Mouse (Mus musculus) spleen, postnatal 4 days (tissue): Measurements from ENCODE around the gene Muc13.
A peak's percentile ranks its signal among the peaks of the same experiment; 100 is the strongest.

Source experiments
- DNase-seq, 2 experiments: peaks; one replicate each; pipeline ENCODE4 v3.0.0; 2022; ENCODE audit warnings: low spot score in 2 of 2

The Muc13 gene

DNA sequence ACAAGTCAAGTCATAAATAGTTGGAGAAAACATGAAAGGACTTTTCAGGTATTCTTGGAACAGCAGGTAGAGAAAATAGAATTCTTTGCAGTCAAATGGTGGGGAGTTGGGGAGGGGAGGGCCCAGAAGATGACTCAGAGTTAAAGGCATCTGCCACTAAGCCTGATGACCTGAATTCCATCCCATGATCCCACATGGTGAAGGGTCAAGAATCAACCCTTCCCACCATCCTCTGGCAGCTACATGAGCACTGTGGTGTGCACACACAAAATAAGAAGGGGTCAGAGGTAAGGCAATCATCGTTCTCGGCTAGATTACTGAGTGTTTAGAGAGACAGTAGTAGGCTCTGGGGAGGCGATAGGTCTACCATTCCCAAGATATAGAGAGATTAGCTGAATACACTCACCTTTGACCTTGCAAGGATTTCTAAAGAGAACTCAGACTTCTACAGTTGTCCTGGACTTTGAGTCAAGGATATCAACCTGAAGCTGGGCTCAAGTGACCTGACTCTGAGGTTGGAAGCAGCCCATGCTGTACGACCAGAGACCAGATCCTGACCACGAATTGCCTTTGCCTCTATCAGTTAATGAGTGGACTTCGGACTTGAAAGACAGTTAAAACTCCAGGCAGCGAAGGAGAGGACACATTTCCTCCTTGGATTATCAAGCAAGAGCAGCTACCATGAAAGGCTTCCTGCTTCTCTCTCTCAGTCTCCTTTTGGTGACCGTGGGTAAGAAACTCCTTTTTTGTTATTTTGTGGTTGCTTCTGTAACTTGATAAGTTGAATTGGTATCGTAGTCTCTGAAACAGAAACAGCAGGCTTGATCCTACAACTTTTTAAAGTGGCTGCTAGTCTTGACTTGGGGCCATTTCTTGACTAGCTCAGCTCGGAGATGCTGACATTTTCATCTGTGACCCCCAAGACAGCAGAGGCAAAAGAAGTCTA lies at the start of gene Muc13:
Muc13 (plus strand) TSS at position 192 of the 946 bp plus-strand sequence.
- no peak for DNase-seq

DNA sequence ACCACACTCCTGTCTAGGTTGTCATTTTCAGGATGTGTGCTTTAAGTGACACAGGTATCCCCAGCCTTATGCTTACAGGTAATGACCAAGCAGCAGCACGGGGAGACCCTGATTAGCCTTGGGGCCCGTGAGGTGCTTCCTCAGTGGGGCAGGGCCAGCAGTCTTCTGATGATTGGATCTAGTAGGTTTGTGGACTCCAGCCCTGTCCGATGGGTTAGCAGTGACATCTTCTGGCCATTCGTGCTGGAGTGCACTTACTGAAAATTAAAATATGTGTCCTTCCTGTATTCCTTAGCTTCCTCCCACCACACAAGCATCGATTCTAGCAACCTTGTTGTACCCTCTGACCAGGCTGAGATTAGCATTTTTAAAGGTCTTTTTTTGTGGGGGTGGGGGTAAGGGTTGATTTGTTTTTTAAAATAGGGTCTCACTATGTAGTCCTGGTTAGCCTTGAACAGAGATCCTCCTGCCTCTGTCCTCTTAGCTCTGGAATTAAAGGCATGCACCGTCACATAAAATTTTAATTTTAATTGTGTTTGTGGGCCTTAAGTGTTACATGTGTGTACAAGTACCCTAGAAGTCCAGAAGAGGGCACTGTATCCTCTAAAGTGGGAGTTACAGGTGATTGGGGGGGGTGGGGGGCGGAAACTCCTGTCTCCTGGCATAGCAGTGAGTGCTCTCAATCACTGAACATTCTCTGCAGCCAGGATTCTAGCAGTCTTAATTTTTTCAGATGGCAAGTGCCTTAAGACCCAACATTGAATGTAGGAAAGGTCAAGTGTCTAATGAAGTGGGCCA lies 49.0 kb upstream of the Muc13 start:
- no peak for DNase-seq

DNA sequence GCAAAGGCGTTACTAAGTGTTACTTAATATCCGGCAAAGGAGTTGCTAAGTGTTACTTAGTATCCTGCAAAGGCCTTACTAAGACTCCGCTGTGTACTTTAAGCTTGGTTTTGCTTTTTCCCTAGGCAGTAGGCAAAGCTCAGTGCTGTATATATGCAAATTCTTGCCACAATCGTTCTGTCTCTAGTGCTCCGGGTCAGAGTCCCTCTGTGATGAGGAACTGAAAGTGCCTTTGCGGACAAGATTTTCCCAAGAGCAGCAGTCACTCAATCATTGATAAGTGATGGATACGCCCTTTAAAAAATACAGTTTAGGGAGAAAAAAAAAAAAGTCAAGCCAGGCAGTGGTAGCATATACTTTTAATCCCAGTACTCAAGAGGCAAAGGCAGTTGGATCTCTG lies 48.4 kb upstream of the Muc13 start:
- DNase-seq = no peak

DNA sequence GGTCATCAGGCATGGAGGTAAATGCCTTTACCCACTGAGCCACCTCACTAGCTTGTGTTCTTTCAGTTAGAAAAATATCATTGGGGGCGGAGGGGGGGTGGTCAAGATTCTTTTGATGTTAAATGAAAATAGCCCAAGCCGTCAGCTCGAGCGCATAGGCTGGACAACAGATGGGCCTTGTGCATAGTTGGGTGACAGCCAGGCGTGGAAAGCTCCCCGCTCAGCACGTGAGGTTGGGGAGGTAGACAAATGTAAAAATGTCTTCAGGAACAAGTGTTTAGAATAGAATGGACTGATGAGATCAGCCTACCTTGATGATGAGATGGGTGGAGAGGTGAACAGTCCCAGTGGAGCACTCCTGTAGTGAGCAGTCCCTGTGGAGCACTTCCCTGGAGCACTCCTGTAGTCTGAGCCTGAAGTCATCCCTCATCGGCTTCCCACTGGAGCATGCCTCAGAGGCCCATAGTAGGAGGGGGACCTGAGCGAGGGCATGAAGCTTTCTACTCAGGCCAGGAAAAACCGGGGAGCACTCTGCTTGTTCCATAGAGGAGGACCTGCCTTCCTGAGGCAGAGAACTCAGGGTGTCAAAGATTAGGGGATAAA lies 47.7 kb upstream of the Muc13 start:
- DNase-seq = no peak

DNA sequence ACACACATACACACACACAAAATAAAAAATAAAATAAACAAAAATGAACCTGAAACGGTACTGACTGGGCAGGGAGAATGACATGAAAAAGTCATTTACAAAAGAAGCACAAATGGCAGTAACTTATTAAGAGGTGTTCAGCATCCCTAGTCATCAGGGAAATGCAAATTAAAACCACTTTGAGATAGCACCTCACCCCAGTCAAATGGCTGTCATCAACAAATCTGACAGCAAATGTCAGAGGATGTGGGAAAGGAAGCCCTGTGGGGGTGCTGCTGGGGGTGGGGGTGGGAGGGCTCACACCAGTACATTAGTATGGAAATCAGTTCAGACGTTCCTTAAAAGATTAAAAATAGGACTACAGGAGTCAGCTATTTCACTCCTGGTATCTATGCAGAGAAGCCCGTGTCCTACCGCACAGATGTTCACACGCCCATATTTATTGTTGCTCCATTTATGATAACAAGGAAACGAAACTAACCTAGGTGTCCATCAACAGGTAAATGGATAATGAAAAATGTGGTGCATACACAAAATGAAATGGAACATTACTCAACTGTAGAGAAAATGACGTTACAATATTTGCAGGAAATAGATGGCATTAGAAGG lies 46.4 kb upstream of the Muc13 start:
- no peak for DNase-seq

- DNase-seq = no peak
These were observed 45.8 kb upstream of the Muc13 start for GRCm38 (mm10) chr16:33747994-33748393.

- no peak for DNase-seq
These were observed 42.7 kb upstream of the Muc13 start for GRCm38 (mm10) chr16:33751152-33751551.

GRCm38 (mm10) chr16:33751590-33751989 lies 42.2 kb upstream of the Muc13 start:
- DNase-seq = peak; percentile 64 to 77

DNA sequence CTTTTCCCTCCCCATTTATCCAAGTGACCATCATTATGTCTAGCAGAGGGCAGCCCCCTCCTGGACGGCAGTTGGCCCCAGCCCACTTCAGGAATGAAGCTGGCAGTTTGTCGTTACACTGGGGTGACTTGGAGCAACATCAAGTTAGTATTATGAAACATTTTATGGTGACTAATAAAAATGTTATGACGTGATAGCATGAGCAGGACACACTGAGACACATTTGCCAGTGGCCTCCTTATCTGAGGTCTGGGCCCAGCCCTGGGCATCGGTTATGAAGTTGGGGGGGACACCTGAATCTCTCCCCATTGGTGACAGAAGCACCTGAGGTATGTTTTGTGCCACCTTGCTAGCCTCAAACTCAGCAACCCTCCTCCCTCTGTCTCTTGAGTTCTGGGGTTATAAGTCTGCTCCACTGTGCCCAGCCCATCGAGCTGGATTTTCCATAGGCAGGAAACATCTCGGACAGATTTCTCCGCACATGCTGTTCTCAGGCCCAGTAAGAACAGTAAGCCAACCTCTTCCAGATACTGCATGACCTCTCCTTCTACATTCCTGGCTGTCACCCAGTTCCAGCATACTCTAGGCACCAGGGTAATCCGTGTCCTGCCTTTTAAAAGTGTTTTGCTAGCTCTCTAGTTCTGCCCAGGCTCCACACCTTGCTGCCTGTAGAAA lies 40.8 kb upstream of the Muc13 start:
- DNase-seq = no peak

DNA sequence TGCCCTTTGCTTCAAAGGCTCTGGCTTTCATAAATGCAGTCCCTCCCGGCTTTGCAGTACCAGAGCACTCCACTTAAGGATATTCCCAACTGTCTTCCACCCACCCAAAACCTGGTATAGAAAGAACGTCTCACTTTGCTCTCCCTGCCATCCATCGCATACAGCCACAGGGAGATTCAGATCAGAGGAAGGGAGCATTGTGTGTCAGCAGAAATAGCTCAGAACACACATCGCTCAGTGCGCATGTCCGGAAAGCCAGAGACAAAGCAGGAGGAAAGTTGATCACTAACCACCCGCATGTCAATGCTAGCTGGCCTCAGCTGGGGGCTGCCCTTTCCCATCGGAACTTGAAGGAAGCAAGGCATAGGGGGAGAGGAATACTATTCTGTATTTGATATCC lies 38.5 kb upstream of the Muc13 start:
- DNase-seq = no peak

DNA sequence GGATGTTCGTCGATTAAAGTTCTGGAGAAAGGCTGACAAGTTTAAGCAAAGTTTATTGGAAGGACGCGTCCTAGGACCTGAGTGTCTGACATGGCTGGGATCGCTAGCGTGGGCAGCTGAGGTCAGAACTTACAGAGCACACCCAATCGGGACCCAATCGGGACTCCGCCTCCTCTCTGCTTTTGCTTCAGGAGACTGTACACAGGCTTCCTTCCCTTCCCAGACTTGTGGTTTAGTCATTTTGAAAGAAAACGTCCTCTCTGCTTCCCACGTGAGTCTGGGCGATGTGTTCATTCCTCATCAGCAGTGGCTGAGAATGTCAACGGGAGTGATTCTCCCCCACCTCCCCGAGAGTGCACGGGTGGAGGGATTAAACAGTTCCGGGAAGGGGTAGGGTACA lies 37.9 kb upstream of the Muc13 start:
- DNase-seq = no peak

DNA sequence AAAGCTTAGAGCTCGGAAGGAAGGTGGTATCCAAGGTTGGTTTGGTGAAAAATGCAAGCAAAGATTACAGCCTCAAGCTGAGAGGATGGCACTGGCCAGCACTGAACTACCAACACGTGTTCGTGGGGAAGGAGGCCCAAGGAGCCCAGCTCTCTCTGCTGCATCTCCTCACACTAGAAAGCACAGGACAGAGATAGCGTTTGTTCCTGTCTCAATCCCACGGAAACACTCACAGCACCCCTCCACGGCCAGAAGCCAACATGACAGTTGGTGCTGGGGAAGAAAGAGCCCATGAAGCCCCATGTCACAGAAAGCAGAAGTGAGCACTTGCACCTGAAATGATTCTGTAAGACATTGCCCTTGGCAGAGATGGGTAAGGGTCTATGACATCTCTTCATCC lies 37.4 kb upstream of the Muc13 start:
- peak; percentile 44 to 71 for DNase-seq

DNA sequence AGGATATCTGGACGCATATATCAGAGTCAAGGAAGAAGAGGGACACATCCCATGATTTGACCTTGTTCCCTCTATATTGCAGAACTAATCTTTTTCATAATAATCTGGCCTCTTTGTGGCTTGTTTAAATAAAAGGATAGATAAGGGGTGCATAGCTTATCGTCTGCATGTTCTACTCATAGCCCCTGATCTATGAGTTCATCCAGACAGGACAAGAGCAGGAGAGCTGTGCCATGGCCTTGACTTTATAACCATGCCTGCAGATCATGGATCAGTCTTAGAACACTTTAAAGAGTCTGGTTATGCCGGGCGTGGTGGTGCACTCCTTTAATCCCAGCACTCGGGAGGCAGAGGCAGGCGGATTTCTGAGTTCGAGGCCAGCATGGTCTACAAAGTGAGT lies 34.6 kb upstream of the Muc13 start:
- DNase-seq = no peak

- no peak for DNase-seq
These were observed 33.3 kb upstream of the Muc13 start for GRCm38 (mm10) chr16:33760542-33760941.

DNA sequence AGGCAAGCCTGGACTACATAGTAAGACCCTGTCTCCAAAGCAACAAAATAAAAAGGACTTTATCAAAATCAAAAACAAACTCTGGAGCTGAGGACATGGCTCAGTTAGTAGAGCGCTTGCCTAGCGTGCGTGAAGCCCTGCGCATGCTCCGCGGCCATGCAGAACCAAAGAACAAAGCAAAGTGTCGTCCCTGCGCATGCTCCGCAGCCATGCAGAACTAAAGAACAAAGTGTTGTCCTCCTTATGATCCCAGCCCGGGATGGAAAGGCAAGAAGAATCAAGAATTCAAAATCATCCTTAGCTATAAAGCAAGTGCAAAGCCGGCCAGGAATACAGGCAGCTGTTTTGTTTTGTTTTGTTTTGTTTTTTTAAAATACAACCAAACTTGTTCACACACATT lies 32.8 kb upstream of the Muc13 start:
- no peak for DNase-seq

GRCm38 (mm10) chr16:33764501-33765193 lies 29.2 kb upstream of the Muc13 start:
- DNase-seq = no peak

DNA sequence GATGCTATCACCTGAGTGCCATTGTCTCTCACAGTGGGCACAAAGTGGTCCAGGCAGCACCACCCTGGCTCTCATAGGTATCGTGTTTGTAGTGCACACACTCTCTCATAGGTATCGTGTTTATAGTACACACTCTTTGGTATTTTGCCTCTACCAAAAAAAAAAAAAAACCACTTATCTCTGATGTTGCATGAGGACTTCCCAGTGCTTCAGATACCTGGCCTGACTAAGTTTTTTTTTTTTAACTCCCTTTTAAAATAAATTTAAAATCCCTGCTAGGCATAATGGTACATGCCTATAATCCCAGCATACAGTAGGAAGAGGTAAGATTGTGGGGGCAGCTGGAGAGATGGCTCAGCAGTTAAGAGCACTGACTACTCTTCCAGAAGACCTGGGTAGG lies 28.4 kb upstream of the Muc13 start:
- no peak for DNase-seq

GRCm38 (mm10) chr16:33766309-33766708 lies 27.5 kb upstream of the Muc13 start:
- no peak for DNase-seq

DNA sequence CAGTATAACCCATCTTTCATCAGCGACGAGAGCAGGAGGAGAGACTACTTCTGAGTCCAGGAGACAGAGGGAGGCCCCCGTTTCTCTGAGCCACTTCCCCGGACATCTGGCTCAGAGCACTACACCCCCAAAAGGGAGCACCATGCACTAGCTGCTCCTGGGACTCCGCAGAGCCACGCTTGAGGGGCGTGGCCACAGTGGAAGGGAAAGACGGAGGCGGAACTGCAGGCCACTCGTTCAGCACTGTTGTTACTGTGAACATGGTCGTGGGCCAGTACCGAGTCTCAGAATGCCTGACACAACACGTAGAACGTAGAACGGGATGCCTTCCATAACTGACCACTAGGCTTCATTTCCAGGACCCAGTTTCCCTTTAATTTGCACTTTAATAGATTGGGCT lies 27.1 kb upstream of the Muc13 start:
- DNase-seq = no peak

DNA sequence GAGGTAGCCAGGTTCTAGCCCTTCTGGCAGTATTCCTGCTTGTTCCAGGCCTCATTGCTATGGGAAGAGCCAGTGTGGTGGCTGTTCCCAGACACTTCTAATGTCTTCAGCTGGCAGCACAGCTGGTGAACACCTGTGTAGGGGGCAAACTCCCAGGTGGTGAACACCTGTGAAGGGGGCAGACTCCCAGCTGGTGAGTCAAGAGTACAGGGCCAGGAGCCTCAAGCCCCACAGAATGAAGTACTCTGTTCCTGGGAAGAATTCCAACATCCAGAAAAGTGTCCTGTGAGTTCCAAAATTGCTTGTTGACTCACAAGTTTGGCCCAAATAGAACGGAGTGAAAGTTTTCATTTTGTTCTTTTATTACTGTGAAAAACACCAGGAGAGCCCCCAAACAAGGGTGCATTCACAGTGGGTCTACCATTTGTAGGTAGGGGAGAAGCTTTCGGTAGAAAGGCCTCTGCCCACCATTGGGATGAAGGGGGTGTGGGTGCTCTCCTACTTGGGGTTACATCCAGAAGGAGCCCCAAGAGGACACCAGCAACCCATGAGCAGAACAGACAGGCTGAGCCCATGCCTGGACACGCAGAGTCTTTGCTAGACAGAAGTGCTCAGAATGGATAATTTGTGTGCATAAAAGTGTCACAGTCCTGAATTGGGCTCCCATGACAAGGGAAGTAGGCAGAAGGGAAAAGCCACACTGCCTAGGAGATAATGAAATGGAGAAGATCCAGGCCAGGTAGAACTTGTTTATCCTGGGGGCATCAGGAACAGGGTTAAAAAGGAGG lies 25.2 kb upstream of the Muc13 start:
- no peak for DNase-seq
